ENCODE assay signal across 9 mouse cellular contexts in the genomic region with DNA sequence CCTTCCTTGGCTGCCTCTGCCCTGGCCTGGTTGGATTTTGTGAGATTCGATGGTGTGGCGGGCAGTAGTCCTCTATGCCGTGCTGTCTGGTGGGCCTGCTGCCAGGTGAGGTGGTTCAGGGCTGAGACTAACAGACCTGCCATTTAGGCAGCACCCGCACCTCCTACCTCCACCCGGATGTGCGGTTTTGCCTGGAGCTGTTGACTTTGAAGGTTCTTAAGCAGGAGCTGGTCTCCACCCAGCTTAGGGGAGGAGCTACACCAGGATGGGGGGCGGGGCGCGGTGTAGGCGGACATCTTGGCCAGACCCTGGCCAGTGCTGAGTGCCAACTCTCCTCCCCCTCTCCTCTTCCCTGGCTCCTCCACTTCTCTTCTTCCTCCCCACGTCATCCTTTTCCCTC. TPM values are rescaled to one million over a fixed set of nuclear protein-coding genes. Genes with fewer than 3 reads are reported as not detected.
DNase-seq lines count a peak whose midpoint lies in the region; ATAC-seq lines count a peak whose summit lies in the region.
"Had no signal": no experiment of that assay in that cellular context is flagged by ENCODE, and none has a peak within 500 bp of the region (broad histone marks: within the 10 kb centered on the region; RNA-seq: fewer than 3 reads in every experiment).

No protein-coding gene starts in this region.

- 25% methylated on average over 10 of the region's 11 CpGs for WGBS in large intestine, adult 2 months

- intact Hi-C loops in gastrocnemius, postnatal 36 days (cut with DNase I): loop anchor here (1.0 kb wide), 1 partner anchor 52 kb away; no protein-coding TSS in a partner anchor

- peak; percentile 71 for ATAC-seq in megakaryocyte, adult 5-6 weeks (ENCODE audit: poor library complexity, severe bottlenecking)

- peak; percentile 15 for DNase-seq in cerebellum, adult 9-11 months
- DNase-seq in cerebellum, adult 11-12 months: no peak
- peak; percentile 56 for DNase-seq in 3T3-L1 (ENCODE audit: low read depth, low spot score)
- peak; percentile 20 for DNase-seq in brain, adult 2 months (ENCODE audit: low read depth, low spot score)
- peak; percentile 58 to 68 for DNase-seq in gastrocnemius, postnatal 36 days
- DNase-seq in large intestine, adult 2 months (ENCODE audit: low read depth, low spot score): peak; percentile 14
- peak; percentile 88 for DNase-seq in thymus, postnatal 0 days (ENCODE audit: low spot score)

RNA-seq across cellular contexts. Expression of a gene that starts 2.5 kb away (rescaled TPM):
- not detected for total RNA-seq in gastrocnemius, postnatal 36 days (2021)
- polyA plus RNA-seq in large intestine, adult 2 months (2012; rRNA removed): not detected in 2 replicates
- not detected in 2 replicates for total RNA-seq in megakaryocyte, adult 5-6 weeks (2015)
- not detected in 2 replicates for total RNA-seq in megakaryocyte, adult 5-6 weeks (2017)
- 13.1 and 21.2 TPM in 2 replicates for polyA plus RNA-seq in thymus, postnatal 0 days (2015; fragmentation: Nextera tagmentation; extraction: Ambion mirVana)
- total RNA-seq: layer of hippocampus, postnatal 25 days had no signal

RNA-seq across cellular contexts. Expression of a gene that starts 39.8 kb away (rescaled TPM):
- 1 to 10 TPM; 3.5 to 3.8 TPM for total RNA-seq in gastrocnemius, postnatal 36 days (2021)
- polyA plus RNA-seq in large intestine, adult 2 months (2012; rRNA removed): 32.6 and 32.8 TPM in 2 replicates
- 21.3 and 23.2 TPM in 2 replicates for total RNA-seq in megakaryocyte, adult 5-6 weeks (2015)
- 48.0 and 54.2 TPM in 2 replicates for total RNA-seq in megakaryocyte, adult 5-6 weeks (2017)
- polyA plus RNA-seq in thymus, postnatal 0 days (2015; fragmentation: Nextera tagmentation; extraction: Ambion mirVana): 13.2 and 13.3 TPM in 2 replicates

Comparison
In these comparisons a context has a peak if more than half of its experiments do, and no peak if none do; other contexts are left out.
1. RNA of a gene that starts 39.8 kb away (total RNA-seq): 21.3 to 54.2 TPM in megakaryocyte, adult 5-6 weeks; 3.5 to 3.8 TPM in gastrocnemius, postnatal 36 days; every median in the first group is over 4 times any median in the second.